Mouse (Mus musculus) hindbrain, embryonic 14.5 days (tissue): ENCODE results near the gene Olfr1382. TPM values are rescaled to one million over a fixed set of nuclear protein-coding genes. Genes with fewer than 3 reads are reported as not detected.
"Not testable (repeated sequence)": the region's sequence is repeated elsewhere in the genome, so short reads cannot be mapped to it uniquely, and the experiment has no call there.

Experiments
- ATAC-seq: fragments of 200-750 bp; cut with Nextera tagmentation; 2 replicates; pipeline ENCODE4 v1.8.0; 2017; ENCODE audit warnings: moderate number of reproducible peaks, mild to moderate bottlenecking, moderate TSS enrichment, moderate library complexity; ENCODE audit not compliant: low FRiP score
- DNase-seq: peaks from one replicate; pipeline ENCODE4 v3.0.0-alpha.2; 2015; ENCODE audit warnings: low spot score
- H3K27ac ChIP-seq: fragments of 300-500 bp; sonication (generic); 2 replicates; pipeline ENCODE4 v1.5.1; 2014; ENCODE audit warnings: mild to moderate bottlenecking, moderate library complexity
- H3K27me3 ChIP-seq: fragments of 300-500 bp; sonication (generic); 2 replicates; pipeline ENCODE4 v1.6.1; 2014; ENCODE audit warnings: mild to moderate bottlenecking, low read length, mixed read lengths; ENCODE audit not compliant: control insufficient read depth, insufficient read depth
- H3K36me3 ChIP-seq: fragments of 300-500 bp; sonication (generic); replicated peaks from 2 replicates; pipeline ENCODE4 v1.6.1; 2014; ENCODE audit not compliant: control insufficient read depth, insufficient read depth
- H3K4me1 ChIP-seq: fragments of 300-500 bp; sonication (generic); replicated peaks from 2 replicates; pipeline ENCODE4 v1.6.1; 2014; ENCODE audit warnings: antibody characterized with exemption, low read length, mixed read lengths; ENCODE audit not compliant: control insufficient read depth, insufficient read depth
- H3K4me2 ChIP-seq: fragments of 300-500 bp; sonication (generic); replicated peaks from 2 replicates; pipeline ENCODE4 v1.6.1; 2014; ENCODE audit warnings: mild to moderate bottlenecking, moderate library complexity
- H3K4me3 ChIP-seq: fragments of 300-500 bp; sonication (generic); replicated peaks from 2 replicates; pipeline ENCODE4 v1.5.1; 2014; ENCODE audit warnings: mild to moderate bottlenecking, low read length
- H3K9ac ChIP-seq: fragments of 300-500 bp; sonication (generic); 2 replicates; pipeline ENCODE4 v1.6.1; 2014
- H3K9me3 ChIP-seq: fragments of 300-500 bp; sonication (generic); 2 replicates; pipeline ENCODE4 v1.6.1; 2016; ENCODE audit warnings: low read length; ENCODE audit not compliant: control insufficient read depth
- WGBS: fragments of 180-500 bp; shearing (Covaris S2); extraction: QIAGEN DNeasy Blood & Tissue Kit; methylation state at CpG from one replicate; pipeline ENCODE4 v1.1.7; 2014; 5-methylcytosine and 5-hydroxymethylcytosine counted together
- polyA plus RNA-seq: library from polyadenylated mRNA; unstranded; fragments of >200 nt; fragmentation: Nextera tagmentation; extraction: Ambion mirVana; gene quantifications from 2 replicates; pipeline ENCODE4 v1.2.1, GENCODE M21; 2014

Olfr1382 gene
- not detected in 2 replicates for polyA plus RNA-seq

GRCm38 (mm10) chr11:49527947-49528346, at the start of gene Olfr1382:
Olfr1382 (plus strand) TSS chr11:49528247.
- Histone ChIP-seq H3K4me3 (no peak within 1 kb of the TSS), H3K9ac (no peak within 1 kb of the TSS), H3K4me1 (no peaks in the 10 kb centered on the region), H3K27me3 (no peaks in the 10 kb centered on the region), H3K9me3 (no peaks in the 10 kb centered on the region), H3K36me3 (no peaks in the 10 kb centered on the region), H3K4me2 (no peak within 1 kb of the TSS), H3K27ac (no peak within 1 kb of the TSS)
- DNase-seq (no peak), ATAC-seq (no peak)
- 82% methylated on average over 3 of the region's 3 CpGs for WGBS

GRCm38 (mm10) chr11:49485973-49486372, 42.1 kb upstream of the Olfr1382 start:
- WGBS, result 46% methylated on average over 4 of the region's 4 CpGs
- DNase-seq, result no peak

GRCm38 (mm10) chr11:49488770-49489169, 39.3 kb upstream of the Olfr1382 start, which contains the start of gene Olfr1385:
Olfr1385 (plus strand) TSS chr11:49489070.
- not testable (repeated sequence) for H3K4me3 ChIP-seq, H3K27me3 ChIP-seq, H3K9me3 ChIP-seq, H3K9ac ChIP-seq, H3K4me2 ChIP-seq, H3K27ac ChIP-seq, H3K36me3 ChIP-seq, ATAC-seq, DNase-seq, H3K4me1 ChIP-seq
- WGBS, result 78% methylated on average over 1 of the region's 1 CpGs

More at GRCm38 (mm10) chr11:49485973-49486372, 42.1 kb upstream of the Olfr1382 start:
- ATAC-seq, result no peak
- H3K27me3 ChIP-seq, result no peaks in the 10 kb centered on the region
- H3K27ac ChIP-seq, result no peak overlapping the region
- no peaks in the 10 kb centered on the region for H3K9me3 ChIP-seq
- H3K4me2 ChIP-seq, result no peak overlapping the region
- no peaks in the 10 kb centered on the region for H3K4me1 ChIP-seq
- H3K9ac ChIP-seq, result no peak overlapping the region
- no peaks in the 10 kb centered on the region for H3K36me3 ChIP-seq
- no peak overlapping the region for H3K4me3 ChIP-seq

GRCm38 (mm10) chr11:49518086-49518485, 10.0 kb upstream of the Olfr1382 start:
- no peak overlapping the region for H3K4me2 ChIP-seq
- H3K27ac ChIP-seq, result no peak overlapping the region
- H3K36me3 ChIP-seq, result no peaks in the 10 kb centered on the region
- no peak overlapping the region for H3K4me3 ChIP-seq
- 88% methylated on average over 5 of the region's 5 CpGs for WGBS
- DNase-seq (no peak), ATAC-seq (no peak)
- no peaks in the 10 kb centered on the region for H3K4me1 ChIP-seq
- H3K27me3 ChIP-seq, result no peaks in the 10 kb centered on the region
- H3K9ac ChIP-seq, result no peak overlapping the region
- no peaks in the 10 kb centered on the region for H3K9me3 ChIP-seq

- H3K36me3 ChIP-seq, result no peaks in the 10 kb centered on the region
- no peak within 1 kb of the TSS for H3K4me2 ChIP-seq
- no peak within 1 kb of the TSS for H3K27ac ChIP-seq
- no peaks in the 10 kb centered on the region for H3K4me1 ChIP-seq
- ATAC-seq, result no peak
- no peaks in the 10 kb centered on the region for H3K27me3 ChIP-seq
- H3K9me3 ChIP-seq, result no peaks in the 10 kb centered on the region
- no peak within 1 kb of the TSS for H3K4me3 ChIP-seq
- no peak within 1 kb of the TSS for H3K9ac ChIP-seq
- DNase-seq, result no peak
Measured at GRCm38 (mm10) chr11:49519348-49519747, 8.7 kb upstream of the Olfr1382 start, which contains the start of gene Olfr1383. Olfr1383 (plus strand) TSS chr11:49519648.

GRCm38 (mm10) chr11:49532761-49533160, 4.7 kb downstream of the Olfr1382 start:
- no peak for ATAC-seq

GRCm38 (mm10) chr11:49536631-49537030, 8.6 kb downstream of the Olfr1382 start:
- not testable (repeated sequence) for H3K27me3 ChIP-seq, H3K9ac ChIP-seq, H3K9me3 ChIP-seq, H3K36me3 ChIP-seq, H3K4me1 ChIP-seq, H3K4me3 ChIP-seq, H3K27ac ChIP-seq, H3K4me2 ChIP-seq
- DNase-seq (peak; percentile 32), ATAC-seq (peak; percentile 74; the same call in 1 of the 2 replicates)
- 89% methylated on average over 2 of the region's 2 CpGs for WGBS

More at GRCm38 (mm10) chr11:49532761-49533160, 4.7 kb downstream of the Olfr1382 start:
- no peaks in the 10 kb centered on the region for H3K36me3 ChIP-seq
- H3K27me3 ChIP-seq, result no peaks in the 10 kb centered on the region
- H3K4me2 ChIP-seq, result no peak overlapping the region
- no peak overlapping the region for H3K4me3 ChIP-seq
- H3K27ac ChIP-seq, result no peak overlapping the region
- H3K4me1 ChIP-seq, result no peaks in the 10 kb centered on the region
- no peak overlapping the region for H3K9ac ChIP-seq
- no peaks in the 10 kb centered on the region for H3K9me3 ChIP-seq
- DNase-seq, result no peak

GRCm38 (mm10) chr11:49543149-49543548, 15.1 kb downstream of the Olfr1382 start, which contains the start of gene Olfr1381:
Olfr1381 (plus strand) TSS chr11:49543449.
- H3K9ac ChIP-seq, H3K4me3 ChIP-seq, H3K9me3 ChIP-seq, H3K27ac ChIP-seq, H3K4me2 ChIP-seq, H3K36me3 ChIP-seq, H3K27me3 ChIP-seq, DNase-seq, ATAC-seq, H3K4me1 ChIP-seq: not testable (repeated sequence)
- 48% methylated on average over 3 of the region's 3 CpGs for WGBS

GRCm38 (mm10) chr11:49554033-49554432, 26.0 kb downstream of the Olfr1382 start:
- H3K36me3 ChIP-seq, H3K27me3 ChIP-seq, H3K9ac ChIP-seq, ATAC-seq, H3K4me3 ChIP-seq, DNase-seq, H3K4me1 ChIP-seq, H3K9me3 ChIP-seq, H3K27ac ChIP-seq, H3K4me2 ChIP-seq: not testable (repeated sequence)
- 78% methylated on average over 3 of the region's 3 CpGs for WGBS

- not testable (repeated sequence) for H3K36me3 ChIP-seq, H3K4me1 ChIP-seq, ATAC-seq, H3K27me3 ChIP-seq, H3K4me2 ChIP-seq, H3K9me3 ChIP-seq, H3K4me3 ChIP-seq, H3K9ac ChIP-seq, DNase-seq, H3K27ac ChIP-seq
- WGBS, result 52% methylated on average over 5 of the region's 5 CpGs
Measured at GRCm38 (mm10) chr11:49556578-49556977, 28.5 kb downstream of the Olfr1382 start, which contains the start of gene Olfr1380. Olfr1380 (plus strand) TSS chr11:49556878.
